Mouse (Mus musculus): ENCODE results near the gene Picalm.
"Not testable (repeated sequence)": the region's sequence is repeated elsewhere in the genome, so short reads cannot be mapped to it uniquely, and the experiment has no call there.

The Picalm gene

DNA sequence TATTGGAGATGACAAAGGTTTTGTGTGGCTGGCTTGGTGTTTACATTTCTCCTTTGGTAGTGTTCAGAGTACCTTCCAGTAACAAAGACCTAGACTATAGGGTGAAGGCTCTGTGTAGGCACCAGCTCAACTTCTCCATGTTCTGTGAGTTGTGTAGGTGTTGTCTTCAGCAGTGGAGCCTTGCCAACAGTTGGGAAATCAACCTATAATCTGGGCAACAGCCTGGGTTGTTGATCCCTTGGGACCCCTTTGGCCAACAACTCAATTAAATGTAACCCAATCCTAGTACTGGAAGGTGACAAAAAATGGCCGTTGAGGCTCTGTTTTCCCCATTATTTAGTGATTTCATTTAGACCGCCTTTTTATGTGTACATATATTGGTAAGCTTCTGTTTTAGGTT, 80.1 kb downstream of the Picalm start:
- peak; percentile 73 for DNase-seq (ENCODE audit: low spot score)

DNA sequence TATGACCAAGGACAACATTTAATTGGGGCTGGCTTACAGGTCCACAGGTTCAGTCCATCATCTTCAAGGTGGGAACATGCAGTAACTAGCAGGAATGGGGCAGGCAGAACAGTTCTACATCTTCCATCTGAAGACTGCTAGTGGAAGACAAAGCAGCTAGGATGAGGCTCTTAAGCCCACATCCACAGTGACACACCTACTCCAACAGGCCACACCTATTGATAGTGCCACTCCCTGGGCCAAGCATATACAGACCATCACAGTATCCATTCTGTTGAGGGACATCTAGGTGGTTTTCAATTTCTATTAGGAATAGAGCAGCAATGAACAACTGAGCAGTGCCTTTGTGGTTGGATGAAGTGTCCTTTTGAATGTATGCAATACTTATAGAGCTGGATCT, 80.9 kb downstream of the Picalm start:
- no peak for DNase-seq (ENCODE audit: low spot score)

DNA sequence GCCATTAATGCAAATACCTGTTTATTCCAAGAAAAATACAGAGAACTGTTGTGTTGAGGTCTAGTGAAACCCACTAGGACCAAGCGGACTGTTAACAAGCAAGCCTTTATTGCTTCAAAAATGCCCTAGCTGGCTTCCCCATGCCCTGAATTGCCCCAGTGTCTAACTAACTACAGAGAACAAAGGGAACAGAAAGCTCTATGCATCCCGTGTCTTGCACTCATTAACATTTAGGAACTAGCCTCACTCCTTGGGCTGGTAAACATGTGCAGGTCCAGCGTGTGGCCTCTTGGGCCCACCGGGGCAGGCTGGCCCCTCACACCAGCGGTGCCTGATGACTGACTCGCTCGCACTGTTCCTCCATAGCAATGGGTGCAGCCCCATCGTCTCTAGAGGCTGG, 86.5 kb downstream of the Picalm start:
- DNase-seq (ENCODE audit: low spot score) = no peak

DNA sequence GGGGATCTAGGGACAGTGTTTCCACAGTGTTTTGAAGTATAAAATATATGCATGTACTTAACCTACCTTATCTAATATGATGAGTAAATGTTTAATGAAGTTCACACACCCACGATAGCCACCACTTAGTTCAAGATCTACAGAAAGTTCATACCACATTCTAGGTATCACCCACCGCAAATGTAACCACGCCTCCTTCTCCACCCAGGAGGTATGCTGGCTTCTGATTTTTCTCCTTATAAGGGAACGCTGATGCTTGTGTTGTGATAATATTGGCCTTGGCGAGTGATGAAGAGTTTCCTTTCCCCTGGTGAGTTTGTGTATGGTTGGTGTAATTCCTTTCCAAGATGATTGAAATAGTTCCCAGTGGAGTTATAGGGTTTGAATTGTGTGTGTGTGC, 88.1 kb downstream of the Picalm start:
- no peak for DNase-seq (ENCODE audit: low spot score)

DNA sequence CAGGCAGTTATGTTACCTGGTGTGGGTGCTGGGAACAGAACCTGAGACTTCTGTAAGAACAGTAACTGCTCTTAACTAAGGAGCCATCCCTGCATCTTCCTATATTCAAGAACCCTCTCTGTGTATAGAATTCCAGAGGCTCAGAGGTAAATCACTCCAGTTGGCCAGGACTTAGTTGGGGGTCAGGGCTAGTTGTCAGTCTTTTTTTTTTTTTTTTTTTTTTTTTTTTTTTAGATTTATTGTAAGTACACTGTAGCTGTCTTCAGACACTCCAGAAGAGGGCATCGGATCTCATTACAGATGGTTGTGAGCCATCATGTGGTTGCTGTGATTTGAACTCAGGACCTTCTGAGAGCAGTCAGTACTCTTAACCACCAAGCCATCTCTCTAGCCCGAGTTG, 91.5 kb downstream of the Picalm start:
- DNase-seq (ENCODE audit: low spot score) = no peak

DNA sequence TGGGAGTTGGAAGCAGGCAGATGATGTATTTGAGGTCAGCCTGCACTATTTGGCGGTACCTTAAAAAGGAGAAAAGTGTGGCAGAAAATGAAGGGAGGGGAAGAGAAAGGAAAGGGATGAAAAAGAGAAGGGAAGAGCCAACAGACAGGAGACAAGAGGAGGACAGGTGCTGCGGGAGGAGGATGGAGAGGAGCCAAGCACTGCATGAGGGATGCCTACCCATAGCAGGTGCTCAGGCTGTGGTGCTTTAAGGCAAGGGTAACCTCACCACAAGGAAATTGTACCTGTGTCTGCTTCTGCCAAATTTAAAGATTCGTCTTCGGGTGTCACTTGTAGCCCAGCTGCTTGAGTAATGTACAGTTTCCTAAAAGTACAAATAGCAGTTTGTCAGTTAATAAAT, 98.1 kb downstream of the Picalm start:
- no peak for DNase-seq (ENCODE audit: low spot score)

DNA sequence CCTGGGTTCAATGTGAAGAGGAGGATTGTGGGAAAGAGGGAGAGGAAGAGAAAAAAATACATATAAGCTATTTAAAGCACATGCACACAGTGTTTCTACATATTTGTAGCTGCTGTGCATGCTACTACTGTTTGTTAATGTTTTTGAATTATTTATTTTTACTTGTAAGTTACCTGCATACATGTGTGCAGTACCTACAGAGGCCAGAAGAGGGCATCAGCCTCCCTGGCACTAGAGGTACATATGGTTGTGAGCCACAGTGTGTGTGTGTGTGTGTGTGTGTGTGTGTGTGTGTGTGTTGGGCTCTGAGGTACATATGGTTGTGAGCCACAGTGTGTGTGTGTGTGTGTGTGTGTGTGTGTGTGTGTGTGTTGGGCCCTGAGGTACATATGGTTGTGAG, 98.9 kb downstream of the Picalm start:
- DNase-seq (ENCODE audit: low spot score) = not testable (repeated sequence)

DNA sequence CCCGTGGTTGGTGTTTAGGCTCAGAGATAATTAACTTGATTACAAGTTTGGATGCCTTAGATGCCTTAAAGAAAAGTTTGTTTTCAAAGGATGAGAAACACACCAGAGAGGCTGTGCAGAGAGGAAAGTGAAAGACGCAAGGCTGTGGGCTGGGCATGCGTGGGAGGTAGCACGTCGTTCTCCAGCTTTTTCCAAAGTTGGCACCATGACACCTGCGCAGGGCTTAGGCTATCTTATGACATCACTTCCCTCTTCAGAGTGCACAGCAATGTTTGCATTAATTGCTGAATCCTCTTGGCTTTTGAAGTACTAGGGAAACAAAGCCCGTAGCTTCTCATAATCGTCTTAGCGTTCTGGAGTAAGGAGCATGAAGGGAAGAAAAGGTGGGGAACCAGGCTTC, 101.4 kb downstream of the Picalm start:
- no peak for DNase-seq (ENCODE audit: low spot score)

DNA sequence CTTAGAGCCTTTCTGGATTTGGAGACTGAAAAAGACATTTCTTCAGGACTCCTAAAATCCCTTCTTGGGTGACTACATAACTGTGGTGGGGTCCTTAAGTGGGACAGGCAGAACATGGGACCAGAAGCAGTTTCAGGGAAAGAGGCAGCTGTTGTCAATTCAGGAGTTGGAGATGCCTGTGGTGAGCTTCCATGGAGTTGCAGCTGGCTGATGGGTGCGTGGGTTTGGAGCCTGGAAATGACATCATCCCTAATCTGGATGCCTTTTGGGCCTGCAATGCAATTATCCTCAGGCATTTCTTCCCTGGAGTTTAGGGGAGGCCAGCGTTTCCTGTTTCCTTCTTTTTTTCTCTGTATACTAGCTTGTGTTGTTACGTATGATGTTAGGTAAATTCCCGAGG, 103.9 kb downstream of the Picalm start:
- peak; percentile 5 for DNase-seq (ENCODE audit: low spot score)

DNA sequence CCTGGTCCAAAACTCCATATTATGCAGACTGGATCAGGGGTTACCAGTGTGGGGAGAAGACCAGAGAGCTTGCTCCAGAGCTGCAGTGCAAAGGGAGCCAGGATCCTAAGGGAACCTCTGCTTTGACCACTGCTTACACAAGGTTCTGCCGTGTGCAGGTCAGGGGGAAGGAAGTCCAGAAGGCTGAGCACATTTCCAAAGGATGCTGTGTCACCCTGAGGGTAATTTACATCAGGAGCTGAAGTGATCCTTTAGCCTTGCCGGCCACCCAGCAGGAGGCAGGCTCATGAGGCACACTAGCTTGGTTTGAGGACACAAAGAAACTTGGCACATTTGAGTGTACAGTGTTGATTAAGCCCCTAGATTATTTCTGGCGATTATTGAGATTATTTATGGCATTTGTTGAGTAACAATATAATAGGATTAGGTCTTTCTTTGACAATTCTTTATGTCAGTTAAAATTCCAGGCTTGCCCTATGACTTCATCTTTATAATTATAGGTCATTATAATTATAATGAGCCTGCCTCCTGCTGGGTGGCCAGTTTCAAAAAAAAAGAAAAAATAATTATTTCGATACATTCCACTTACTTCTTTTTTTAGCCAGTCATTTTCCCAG, 106.4 kb downstream of the Picalm start:
- no peak for DNase-seq (ENCODE audit: low spot score)

DNA sequence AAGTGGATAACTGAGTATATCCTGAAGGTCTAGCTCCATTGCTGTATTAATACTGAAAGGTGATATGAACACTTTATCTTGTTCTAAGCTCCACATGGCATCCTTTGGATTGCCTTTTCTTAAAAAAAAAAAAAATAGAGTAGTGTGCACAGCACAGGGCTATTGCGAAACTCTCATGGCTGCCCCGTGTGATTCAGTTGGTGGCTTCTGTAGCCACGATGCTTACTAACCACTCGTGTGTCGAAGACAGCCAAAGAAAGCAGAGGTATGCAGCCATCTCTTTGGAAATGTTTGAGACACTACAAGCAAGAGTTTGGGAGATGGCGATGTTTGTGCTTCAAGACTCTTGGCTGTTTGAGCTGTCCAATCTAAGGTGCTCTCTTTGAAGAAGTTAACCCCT, 113.1 kb downstream of the Picalm start:
- DNase-seq (ENCODE audit: low spot score) = peak; percentile 8

DNA sequence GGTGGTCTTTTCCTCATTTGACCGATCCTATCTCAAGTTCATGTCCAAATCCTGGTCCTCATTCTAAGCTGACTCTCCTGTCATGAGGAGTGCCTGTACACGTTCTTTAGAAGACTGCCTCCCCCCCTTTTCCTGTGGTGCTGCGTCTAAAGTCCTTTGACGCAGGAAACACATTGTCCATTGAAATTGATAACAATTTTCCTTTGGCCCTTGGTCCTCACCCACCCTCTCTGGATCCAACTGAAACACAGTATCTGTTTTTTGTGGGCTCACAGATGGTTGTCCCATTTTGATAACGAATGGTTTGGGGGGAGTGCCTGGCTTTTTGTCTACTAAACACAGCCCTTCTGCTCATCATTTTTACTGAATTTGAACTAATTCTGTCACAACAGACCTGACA, 113.6 kb downstream of the Picalm start:
- no peak for DNase-seq (ENCODE audit: low spot score)

DNA sequence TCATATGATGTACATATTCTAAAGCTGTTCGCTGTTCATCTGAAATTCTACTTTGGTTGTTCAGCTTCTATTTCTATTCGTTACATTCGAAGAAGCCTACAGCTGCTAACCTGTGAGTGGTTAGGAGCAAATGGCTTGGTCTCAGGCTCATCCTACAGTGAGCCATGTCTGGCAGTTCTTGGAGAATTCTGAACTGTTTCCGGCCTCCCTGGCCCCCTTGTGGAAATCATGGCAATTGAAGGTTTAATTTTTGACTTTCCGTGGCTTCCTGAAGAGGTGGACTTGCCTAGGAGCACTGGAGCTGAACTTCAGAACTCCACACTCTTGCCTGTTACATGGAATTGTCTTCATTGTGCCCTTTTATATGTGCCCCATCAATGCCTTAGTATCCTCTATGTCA, 122.9 kb downstream of the Picalm start:
- peak; percentile 17 for DNase-seq (ENCODE audit: low spot score)

DNA sequence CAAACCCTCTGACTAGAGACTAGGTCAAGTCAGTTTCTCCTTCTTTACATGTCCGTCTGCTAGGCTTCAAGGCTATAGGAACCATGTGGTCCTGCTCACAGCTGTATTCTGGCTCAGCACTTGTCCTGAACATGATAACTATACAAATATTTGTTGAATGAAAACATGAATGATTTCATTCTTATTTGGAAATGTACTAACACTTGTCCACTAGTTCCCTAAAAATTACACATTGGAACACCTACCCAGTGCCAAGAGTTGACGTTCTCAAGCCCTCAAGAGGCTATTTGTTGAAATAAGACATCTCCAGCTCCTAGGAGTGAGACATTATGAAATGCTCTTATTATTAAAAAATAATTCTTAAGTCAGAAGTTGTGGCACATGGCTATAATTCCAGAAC, 128.7 kb downstream of the Picalm start:
- peak; percentile 46 for DNase-seq (ENCODE audit: low spot score)

DNA sequence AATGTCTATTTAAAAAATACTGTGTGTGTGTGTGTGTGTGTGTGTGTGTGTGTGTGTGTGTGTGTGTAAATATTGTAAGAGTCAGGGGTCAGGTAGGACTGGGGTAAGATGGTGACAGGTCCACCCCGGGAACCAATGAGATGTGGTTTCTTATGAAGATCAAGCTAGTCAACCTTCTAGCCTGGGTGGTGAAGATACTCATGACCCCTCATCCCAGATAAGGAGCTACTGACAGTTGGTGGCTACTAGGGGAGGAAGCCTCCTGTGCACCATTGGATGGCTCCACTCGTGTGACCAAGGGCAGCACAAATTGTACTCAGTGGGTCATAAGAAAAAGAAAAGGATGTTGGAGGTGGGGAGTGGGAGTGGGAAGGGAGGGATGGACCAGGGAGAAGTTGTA, 129.9 kb downstream of the Picalm start:
- DNase-seq (ENCODE audit: low spot score) = no peak

DNA sequence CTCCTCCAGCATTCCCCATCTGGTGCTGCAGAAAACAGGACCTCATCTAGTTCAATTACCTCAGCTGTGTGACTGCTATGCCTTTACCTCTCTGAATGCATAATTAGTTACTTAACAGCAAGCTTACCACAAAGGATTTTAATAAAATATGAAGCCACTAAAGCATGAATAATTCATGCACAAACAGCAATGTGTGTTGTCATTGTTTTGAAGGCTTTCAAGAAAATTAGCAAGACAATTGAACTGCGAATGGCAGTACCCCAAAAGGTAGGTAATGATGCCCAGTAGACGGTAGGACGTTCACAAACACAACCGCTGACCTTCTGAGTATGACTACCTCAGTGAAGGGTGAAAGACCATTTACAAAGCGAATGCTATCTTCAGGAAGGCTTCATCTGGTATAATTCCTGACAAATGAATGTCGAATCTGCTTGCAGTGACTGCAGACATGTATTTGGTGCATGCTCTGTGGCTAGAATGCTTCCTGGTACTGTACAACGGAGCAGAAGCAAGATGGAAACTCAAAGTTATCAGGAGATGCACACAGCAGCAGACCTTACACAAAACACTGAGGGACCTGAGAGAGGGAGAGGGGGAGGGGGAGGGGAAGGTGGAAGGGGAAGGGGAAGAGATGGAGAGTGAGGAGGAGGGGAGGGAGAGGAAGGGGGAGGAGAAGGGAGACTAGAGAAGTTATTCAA, 132.0 kb downstream of the Picalm start:
- DNase-seq (ENCODE audit: low spot score) = no peak
